Mouse (Mus musculus) cortical plate, adult 2 months (tissue): Measurements from ENCODE around the gene Rab11fip4. TPM values are rescaled to one million over a fixed set of nuclear protein-coding genes. Genes with fewer than 3 reads are reported as not detected.

Experiments used
- H3K27ac ChIP-seq: fragments of 200-500 bp; 2 replicates; pipeline ENCODE4 v1.5.1; 2012; ENCODE audit warnings: low read length, control low read depth, inconsistent platforms; ENCODE audit not compliant: insufficient read depth
- H3K4me1 ChIP-seq: fragments of 200-500 bp; 2 replicates; pipeline ENCODE4 v1.6.1; 2011; ENCODE audit warnings: low read length; ENCODE audit not compliant: control insufficient read depth, insufficient read depth
- H3K4me3 ChIP-seq: fragments of 200-500 bp; 2 replicates; pipeline ENCODE4 v1.5.1; 2011; ENCODE audit warnings: mild to moderate bottlenecking, low read length, control low read depth; ENCODE audit not compliant: insufficient read depth
- CTCF ChIP-seq: fragments of 200-500 bp; IDR thresholded peaks from 2 replicates; pipeline ENCODE4 v1.5.1; 2011; ENCODE audit warnings: mild to moderate bottlenecking, control low read depth, low read length; ENCODE audit not compliant: insufficient read depth; ENCODE audit errors: extremely low read depth
- POLR2A ChIP-seq: fragments of 200-500 bp; IDR thresholded peaks from 2 replicates; pipeline ENCODE4 v1.6.1; 2011; ENCODE audit warnings: mild to moderate bottlenecking, low read length, control low read depth; ENCODE audit not compliant: insufficient read depth; ENCODE audit errors: extremely low read depth
- polyA plus RNA-seq: library from polyadenylated mRNA; depleted of rRNA; stranded (reverse); fragments of >200 nt; gene quantifications from 2 replicates; pipeline ENCODE4 v1.2.3, GENCODE M21; 2012; rRNA removed

The Rab11fip4 gene
- polyA plus RNA-seq, 1 experiment = 135 TPM

GRCm38 (mm10) chr11:79737865-79738502 lies 147.0 kb downstream of the Rab11fip4 start:
- peaks cover 2% of the 10 kb centered on the region for H3K4me1 ChIP-seq
- H3K4me3 ChIP-seq = no peak overlapping the region
- H3K27ac ChIP-seq = no peak overlapping the region
- no peak for TF ChIP-seq CTCF
- no peak for TF ChIP-seq POLR2A

- Histone ChIP-seq H3K4me1 (peaks cover 2% of the 10 kb centered on the region), H3K4me3 (no peak overlapping the region), H3K27ac (peak overlapping the region; percentile 26; the same call in 1 of the 2 replicates)
- TF ChIP-seq POLR2A (no peak), CTCF (no peak)
Measured at GRCm38 (mm10) chr11:79738725-79739558, 147.9 kb downstream of the Rab11fip4 start.

GRCm38 (mm10) chr11:79740740-79741512 lies 149.9 kb downstream of the Rab11fip4 start:
- TF ChIP-seq CTCF (no peak), POLR2A (no peak)
- peaks cover 2% of the 10 kb centered on the region for H3K4me1 ChIP-seq
- H3K27ac ChIP-seq = no peak overlapping the region
- H3K4me3 ChIP-seq = no peak overlapping the region

GRCm38 (mm10) chr11:79746552-79747102 lies 155.6 kb downstream of the Rab11fip4 start:
- H3K27ac ChIP-seq = no peak overlapping the region
- H3K4me3 ChIP-seq = no peak overlapping the region
- TF ChIP-seq CTCF (no peak), POLR2A (no peak)
- H3K4me1 ChIP-seq = no peaks in the 10 kb centered on the region

Other genes starting within 250 kb of the Rab11fip4 start
- gene Omg, start 87.1 kb upstream of the Rab11fip4 start, polyA plus RNA-seq = 175 and 183 TPM in 2 replicates
- gene Evi2b, start 67.5 kb upstream of the Rab11fip4 start, polyA plus RNA-seq = 1.0 and 1.3 TPM in 2 replicates
- gene Evi2, start 60.6 kb upstream of the Rab11fip4 start, polyA plus RNA-seq = 0.09 and 0.10 TPM in 2 replicates
- 45.1 and 55.6 TPM in 2 replicates for gene Evi2a, start 60.6 kb upstream of the Rab11fip4 start, polyA plus RNA-seq